Mouse (Mus musculus): ENCODE results near the gene Focad.

GRCm38 (mm10) chr4:88210602-88211001 lies 116.2 kb downstream of the Focad start:
- no peak for TF ChIP-seq TAL1 (IDR thresholded peaks at IDR 0.05; ENCODE audit: low read length)
- TF ChIP-seq GATA1 (IDR thresholded peaks at IDR 0.05; ENCODE audit: low read length): no peak
